Mouse (Mus musculus): ENCODE results near the gene Daam1. TPM values are rescaled to one million over a fixed set of nuclear protein-coding genes. Genes with fewer than 3 reads are reported as not detected.
A peak's percentile ranks its signal among the peaks of the same experiment; 100 is the strongest.

The Daam1 gene
- total RNA-seq, 2 experiments from 2014 or later = 68.1 to 82.1 TPM

DNA sequence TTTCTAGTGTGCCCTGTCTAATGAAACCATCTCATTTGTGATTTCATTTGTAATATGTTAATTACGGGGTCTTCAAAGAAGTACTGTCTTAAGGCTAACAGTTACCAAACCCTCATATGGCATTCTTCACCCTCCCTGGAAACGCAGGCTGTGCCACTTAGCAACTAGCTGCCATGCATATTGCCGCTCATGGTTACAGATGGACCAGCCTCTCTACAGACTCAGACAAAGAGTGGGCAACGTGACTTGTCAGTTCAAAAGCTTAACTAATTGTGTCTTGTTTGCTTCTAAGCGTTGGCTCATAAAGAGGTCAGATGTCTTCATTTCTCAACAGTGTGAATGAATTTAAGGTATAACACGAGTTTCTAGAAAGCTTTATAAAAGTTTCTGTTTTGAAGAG, 126.1 kb downstream of the Daam1 start:
- DNase-seq = no peak
- intact Hi-C loops (cut with DNase I) = no loop called here

DNA sequence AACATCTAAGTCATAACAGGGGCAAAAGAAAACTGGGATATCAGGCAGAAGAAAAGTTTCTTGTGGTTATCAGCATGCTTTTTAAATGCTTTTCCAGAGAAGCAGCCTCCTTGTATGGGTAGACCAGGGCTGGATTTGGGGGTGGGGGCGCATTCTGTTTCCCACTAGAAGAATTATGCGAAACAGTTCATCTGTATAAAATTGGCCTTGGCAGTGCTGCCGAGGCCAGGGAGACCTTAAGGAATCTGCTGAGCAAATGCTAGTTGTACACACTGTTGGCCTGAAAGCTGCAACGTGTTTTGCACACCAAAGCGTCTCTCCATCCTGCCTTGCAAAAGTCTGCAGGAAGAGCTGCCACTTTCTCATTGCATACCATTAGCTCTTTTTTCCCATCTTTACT, 126.6 kb downstream of the Daam1 start:
- DNase-seq = no peak
- intact Hi-C loops (cut with DNase I) = no loop called here

DNA sequence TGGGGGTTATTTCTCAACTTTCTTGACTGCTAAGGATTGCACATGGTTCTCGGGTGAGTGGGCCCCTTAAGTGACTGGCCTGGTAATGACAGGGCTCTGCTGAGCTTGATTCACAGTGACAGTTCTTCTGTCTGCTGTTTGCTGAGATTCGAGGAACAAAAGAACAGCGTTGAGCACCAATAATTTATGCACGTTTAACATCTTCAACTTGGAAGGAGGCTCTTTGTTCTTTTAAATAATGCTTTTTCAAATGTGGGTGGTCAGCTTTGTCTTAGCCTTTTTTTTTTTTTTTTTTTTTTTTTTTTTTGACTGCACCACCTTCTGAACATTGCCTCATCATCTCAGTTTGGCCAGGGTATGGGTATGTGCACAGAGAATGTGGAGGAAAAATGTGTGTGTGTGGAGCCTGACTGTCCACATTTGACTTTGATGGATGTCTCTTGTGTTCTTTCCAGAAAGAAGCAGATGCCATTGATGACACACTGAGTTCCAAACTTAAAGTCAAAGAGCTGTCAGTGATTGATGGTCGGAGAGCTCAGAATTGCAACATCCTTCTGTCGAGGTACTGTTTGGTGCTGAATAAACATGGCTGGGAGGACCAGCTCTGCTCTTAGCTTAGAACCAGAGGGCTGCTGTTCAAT, 128.6 kb downstream of the Daam1 start:
- intact Hi-C loops (cut with DNase I) = no loop called here
- no peak for DNase-seq

DNA sequence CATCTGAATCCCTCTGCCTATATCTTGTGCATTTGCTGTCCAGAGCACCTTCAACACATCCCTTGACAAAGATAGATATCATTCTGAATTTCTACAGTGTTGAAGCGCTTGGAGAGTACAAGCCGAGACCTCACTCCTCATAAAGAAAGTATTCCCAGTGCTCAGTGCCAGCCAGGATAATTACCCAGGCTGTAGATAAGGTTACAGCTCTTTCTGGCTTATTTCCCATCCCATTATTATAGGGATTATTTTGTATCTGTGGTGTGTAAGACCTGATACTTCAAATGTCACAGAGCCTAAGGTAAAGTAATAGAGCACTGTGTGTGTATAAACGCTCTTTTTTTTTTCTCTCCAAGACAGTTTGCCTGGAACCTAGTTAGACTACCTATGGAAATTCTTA, 130.8 kb downstream of the Daam1 start:
- DNase-seq = no peak
- intact Hi-C loops (cut with DNase I) = no loop called here

DNA sequence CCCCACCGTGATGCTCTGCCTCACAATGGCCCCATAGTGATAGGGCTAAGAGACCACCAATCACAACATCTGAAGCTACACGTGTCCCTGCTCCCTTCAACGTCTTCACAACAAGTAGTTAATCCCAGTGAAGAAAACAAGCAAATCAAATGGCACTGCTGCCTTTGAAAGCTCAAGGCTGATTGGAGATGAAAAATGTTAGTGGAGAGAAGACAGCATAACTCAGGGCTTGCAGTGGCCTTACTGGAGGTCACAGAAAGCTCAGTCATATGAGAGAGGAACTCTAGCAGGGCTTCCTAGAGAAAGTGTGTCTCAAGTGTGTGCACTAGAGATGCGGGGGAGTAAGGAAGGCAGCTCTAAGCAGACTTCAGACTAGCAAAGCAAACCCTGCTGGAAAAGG, 131.7 kb downstream of the Daam1 start:
- intact Hi-C loops (cut with DNase I) = no loop called here
- no peak for DNase-seq

DNA sequence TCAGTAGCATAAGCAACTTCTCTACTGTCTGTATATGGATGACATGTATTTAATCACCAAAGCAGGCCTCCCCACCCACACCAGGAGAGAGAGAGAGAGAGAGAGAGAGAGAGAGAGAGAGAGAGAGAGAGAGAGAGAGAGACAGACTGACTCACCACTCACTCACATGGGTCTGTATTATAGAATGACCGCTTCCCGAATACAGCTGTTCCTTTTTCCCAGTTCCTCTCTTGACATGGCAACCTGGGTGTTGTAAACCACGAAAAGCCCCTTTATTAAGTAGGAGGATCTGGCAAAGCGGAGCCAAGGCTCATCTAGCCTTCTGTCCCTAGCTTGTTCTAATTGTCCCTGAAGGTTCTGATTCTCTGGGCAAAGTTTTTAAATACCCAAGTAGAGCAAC, 137.7 kb downstream of the Daam1 start:
- intact Hi-C loops (cut with DNase I) = no loop called here

DNA sequence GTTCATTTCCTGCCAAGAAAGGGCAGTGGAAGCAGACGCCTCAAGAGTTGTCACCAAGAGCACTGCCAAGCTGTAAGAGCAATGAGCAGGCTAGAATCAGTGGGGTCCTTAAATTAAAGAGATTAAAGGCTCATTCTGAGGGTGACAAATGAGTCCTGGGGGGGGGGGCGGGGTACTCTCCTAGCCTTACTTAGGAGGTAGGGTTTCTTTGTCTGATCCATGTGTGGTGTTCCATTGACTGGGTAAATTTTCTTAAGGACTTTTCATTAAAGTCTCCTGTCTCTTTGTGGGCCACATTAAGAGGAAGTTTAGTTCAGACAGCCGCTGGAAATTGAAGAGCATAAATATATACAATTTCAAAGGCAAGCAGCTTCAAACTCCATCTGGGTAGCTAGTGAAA, 138.1 kb downstream of the Daam1 start:
- intact Hi-C loops (cut with DNase I) = no loop called here
- DNase-seq = no peak

More for the DNA sequence above, 137.7 kb downstream of the Daam1 start:
- DNase-seq = no peak

DNA sequence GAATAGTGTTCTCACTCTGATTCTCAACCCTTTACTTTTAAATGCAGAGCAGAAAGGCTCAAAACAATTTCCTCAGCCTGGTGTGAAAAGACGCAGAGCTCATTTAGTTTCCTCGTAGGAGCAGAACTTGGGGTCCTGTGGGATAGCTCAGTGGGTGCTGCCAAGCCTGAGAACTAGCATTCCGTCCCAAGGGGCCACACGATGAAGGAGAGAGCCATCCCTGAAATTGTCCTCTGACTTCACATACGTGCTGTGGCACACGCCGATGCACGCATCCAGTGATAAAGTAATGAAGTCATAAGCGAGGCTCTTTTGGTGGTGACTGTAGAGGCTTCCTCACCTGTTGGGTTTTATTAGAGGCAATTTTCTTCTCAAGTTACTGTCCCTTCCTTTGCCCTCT, 138.6 kb downstream of the Daam1 start:
- no peak for DNase-seq
- intact Hi-C loops (cut with DNase I) = no loop called here

DNA sequence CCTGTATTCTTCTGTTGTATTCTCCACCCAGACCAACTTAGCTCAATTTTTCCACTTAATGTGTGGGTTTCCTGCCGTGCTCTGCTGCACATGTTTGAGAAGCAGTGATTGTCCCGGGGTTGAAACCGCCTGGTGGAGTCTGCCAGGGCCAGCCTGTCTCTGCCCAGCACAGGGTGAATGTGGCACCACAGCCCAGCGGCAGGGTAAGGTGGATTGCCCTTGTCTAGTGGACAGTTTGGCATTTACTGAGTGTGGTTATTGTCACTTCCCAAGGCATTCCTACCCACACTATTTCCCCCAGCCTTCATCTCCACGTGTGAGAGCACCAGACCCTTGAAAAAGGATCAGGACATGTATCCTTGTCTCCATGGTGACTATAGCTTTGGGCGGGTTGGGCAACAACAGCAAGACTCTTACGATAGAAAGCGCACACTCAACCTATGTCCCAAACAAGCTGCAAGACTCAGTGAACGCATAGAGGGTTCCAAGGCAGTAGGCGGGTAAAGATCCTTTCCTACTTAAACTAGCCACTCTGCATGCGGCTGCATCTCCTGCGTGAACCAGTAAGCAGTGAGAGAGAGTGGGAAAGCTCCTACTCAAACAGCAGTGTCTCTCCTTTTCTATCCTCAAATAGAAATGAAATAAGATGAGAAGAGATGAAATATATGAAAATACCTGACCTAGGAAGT, 139.2 kb downstream of the Daam1 start:
- DNase-seq = no peak
- intact Hi-C loops (cut with DNase I) = no loop called here

DNA sequence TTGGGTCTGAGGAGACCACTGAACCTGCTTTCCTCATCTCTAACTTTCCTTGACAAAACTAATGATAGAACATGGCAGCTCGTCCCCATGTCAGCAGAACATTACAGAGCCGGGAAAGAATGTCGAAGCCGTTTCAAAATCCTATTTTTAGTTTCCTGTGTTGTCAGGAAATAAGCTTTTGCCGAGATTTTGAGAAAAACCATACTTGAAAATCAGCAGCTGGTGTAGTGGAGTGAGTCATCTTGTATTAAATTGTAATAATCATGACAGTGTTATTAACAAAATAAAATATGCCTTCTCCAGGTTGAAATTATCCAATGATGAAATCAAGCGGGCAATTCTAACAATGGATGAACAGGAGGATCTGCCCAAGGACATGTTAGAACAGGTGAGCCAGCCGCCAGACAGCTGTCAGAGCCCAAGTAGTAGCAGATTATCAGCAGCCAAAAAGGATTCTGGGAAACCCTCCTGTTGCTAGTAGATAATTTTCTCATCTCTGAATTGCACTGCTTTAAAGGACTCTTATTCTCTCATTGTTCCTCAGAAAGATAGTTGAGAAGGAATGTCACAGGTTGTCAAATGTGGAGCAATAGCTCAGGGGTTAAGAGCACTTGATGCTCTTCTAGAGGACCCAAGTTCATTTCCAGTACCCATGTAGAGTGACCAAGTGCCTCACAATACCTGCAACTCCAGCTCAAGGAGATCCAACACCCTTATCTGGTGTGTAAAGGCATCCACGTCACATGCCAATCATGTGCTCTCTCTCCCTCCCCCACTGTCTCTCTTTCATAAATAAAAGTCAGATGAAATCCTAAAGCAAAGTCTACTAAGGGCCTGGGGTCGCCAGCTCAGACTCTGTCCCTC, 140.1 kb downstream of the Daam1 start:
- DNase-seq = no peak
- intact Hi-C loops (cut with DNase I) = no loop called here

DNA sequence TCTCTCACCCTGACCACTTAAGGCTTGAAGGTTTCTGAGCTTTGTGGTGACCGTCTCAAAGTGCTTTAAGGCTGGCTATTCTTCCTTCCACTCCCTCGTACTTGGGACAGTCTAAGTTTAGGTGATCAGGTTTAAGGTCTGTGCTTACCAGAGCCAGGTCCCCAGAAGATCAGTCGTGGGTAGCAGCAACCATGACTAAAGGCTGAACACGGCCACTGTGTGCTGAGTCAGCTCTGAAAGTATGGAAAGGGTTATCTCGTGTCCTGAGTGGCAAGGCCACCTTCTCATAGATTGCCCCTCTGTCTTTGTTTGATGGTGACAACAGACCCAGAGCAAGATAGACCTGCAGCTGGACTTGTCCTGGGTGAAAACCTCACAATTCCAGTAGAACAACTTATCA, 141.2 kb downstream of the Daam1 start:
- intact Hi-C loops (cut with DNase I) = no loop called here
- no peak for DNase-seq

DNA sequence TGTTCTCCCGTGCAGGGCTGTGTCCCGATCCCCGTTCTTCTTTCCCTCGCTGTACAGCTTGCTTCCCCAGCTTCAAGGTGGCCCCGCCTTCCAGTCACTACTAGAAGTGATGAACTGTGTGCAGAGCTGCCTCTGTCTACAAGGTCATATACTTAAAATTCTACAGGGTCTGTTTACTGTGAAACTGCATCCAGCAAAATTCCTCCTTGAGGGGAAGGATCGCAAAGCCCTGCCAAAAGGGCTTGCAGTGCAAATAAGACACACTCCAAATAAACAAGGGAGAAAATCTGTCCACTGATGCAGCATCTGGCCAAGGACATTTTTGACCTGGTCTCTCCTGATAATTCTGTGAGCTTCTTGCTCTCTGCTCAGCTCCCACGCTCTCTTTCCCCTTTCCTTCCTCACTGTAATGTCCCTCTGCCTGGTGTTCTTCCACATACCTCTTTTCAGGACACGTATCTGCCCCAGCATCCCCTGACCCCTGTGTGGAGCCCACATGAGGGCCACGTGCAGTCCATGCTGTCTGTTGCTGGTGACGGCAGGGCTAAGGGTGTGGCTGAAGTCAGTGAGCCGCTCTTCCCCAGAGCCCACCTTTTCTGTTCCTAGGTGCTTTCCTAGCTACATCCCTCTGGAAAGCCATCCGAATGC, 141.9 kb downstream of the Daam1 start:
- intact Hi-C loops (cut with DNase I) = no loop called here
- no peak for DNase-seq

DNA sequence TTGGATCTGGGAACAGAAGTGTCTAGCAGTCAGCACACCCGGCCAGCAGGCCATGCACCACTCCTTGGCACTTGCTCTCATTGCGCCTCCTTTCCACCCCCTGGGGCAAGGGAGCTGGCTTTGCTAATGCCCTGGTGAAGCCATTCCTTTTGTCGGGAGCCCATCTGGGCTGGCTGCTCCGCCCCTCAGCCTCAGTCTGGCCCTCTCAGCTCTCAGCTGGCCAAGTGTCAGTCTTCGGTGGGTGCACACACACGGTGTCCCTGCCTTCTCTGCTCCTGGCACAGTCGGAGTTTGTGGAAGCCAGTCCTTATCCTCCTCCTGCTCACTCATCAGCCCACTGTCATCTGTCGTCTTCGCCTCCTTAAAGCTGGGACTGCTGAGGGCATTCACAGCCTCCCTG, 142.7 kb downstream of the Daam1 start:
- peak in 1 of 2 experiments; percentile 38 for DNase-seq
- intact Hi-C loops (cut with DNase I) = no loop called here

DNA sequence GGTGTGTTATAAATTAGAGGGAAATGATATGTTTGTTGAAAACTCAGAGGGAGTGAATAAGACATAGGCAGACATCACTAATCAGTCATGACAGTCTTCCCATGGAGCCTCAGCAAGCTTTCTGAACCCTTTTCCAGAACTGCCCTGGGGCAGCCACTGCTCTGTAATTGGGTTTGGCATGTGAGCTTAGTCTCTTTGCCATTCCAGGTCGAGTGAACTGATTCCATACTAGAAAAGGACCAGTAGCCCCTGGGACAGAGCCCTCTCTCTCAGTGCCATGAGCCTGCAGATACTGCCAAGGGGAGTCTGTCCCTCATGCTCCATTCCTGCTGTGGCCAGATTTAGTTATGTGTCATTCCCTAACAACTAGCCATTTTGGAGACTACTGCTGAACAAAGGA, 144.7 kb downstream of the Daam1 start:
- no peak for DNase-seq
- intact Hi-C loops (cut with DNase I) = loop anchor here (2.0 to 5.0 kb wide), 2 partner anchors 88 to 145 kb away; partner anchors contain the start of gene Daam1

DNA sequence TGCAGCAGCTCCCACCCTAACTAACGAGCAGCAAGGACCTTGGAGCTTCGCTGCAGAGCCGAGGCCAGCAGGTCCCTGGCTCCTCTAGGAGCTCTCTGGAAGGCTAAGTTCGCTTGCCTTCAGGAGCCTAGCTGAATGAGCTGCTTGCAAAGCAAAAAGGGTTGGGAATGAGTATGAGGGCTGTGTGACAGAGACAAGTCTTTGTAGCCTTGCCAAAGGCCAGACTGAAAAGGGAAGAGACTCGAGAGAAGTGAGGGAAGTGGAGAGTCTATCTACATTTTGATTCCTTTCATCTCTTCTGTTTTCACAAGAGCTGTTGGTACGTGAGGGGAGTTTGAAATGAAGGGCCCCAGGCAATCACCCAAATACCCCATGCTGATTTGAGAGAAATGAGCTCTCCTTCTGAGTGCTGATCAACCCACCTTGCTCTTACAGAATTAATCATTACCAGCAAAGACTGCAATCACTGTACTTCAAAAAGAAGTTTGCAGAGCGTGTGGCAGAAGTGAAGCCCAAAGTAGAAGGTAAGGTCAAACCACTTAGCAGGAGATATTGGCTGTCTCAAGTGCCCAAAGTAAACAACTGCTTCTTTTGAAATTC, 145.6 kb downstream of the Daam1 start:
- no peak for DNase-seq
- intact Hi-C loops (cut with DNase I) = loop anchor here (2.0 to 5.0 kb wide), 2 partner anchors 89 to 146 kb away; partner anchors contain the start of gene Daam1

DNA sequence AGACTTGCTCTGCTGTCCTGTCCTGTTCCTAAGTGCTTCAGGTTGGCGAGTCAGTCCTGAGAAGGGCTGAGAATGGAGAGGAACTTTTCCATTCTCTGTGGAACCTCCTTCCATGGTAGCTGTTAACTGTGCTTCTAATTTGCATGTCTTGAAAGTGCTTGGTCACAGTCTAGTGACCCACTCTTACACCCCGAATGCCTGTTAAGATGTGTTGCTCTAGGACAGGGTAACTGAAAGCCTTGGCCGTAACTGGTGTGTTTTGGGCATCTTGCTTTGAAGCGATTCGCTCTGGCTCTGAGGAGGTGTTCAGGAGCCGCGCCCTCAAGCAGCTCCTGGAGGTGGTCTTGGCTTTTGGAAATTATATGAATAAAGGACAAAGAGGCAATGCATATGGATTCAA, 146.5 kb downstream of the Daam1 start:
- DNase-seq = no peak
- intact Hi-C loops (cut with DNase I) = loop anchor here (2.0 to 5.0 kb wide), 2 partner anchors 90 to 147 kb away; partner anchors contain the start of gene Daam1

DNA sequence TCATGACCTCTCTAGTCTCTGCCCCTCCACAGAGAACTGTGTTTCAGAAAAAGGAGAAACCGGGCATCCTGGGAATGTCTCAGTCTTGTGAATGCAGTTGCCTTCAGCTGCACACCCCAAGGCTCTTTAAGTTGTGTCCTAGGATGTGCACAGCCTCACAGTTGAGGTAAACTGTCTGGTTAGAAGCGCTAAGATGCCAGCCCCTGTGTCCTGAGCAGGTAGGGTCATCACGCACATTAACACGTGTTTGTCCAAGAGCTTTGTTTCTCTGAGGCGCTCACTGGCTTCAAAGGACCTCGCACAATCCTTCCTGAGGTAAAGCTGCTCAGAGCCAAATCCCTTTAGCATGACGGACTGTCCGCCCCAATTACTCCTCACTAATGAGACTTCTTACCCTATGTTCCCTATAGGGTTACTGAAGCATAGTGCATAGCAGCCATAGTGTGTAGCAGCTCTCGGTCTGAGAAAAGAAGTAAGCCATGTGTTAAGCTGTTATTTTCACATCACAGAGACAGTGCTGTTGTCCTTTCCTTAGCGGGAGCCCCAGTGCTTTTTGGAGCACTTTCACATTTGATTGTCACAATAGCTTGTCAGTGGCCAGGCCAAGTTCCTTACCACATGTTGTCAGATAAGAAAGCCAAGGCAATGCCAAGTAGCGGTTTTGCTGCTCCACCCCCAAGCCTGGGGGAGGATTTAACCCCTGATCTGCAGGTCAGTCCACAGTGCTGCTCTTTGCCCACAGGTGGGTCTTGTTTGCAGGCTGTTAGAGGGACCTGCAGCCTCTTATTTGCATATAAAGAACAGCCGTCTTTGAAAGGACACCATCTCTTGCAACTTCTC, 147.9 kb downstream of the Daam1 start:
- DNase-seq = peak; percentile 47 to 59
- intact Hi-C loops (cut with DNase I) = loop anchor here (5.0 kb wide), 1 partner anchor 91 kb away; no protein-coding TSS in a partner anchor

DNA sequence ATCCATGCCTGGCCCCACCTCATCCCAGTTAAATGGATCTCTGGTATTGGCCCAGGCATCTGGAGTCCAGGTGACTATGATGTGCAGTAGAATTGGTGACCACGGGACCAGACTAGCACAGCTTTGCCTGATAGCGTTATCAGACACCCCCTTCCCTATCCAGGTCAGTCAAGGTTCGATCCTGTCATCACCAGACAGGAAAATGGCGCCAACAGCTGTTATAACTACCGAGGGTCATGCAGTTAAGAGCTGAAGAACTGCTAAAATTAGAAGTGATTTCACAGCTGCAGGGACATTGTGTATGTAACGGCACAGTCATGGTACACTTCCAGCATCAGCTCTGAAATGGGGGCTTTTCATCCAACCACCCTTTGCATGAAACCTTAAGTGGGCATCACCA, 149.3 kb downstream of the Daam1 start:
- DNase-seq = peak in 1 of 2 experiments; percentile 39
- intact Hi-C loops (cut with DNase I) = loop anchor here (5.0 kb wide), 1 partner anchor 67 kb away; no protein-coding TSS in a partner anchor

DNA sequence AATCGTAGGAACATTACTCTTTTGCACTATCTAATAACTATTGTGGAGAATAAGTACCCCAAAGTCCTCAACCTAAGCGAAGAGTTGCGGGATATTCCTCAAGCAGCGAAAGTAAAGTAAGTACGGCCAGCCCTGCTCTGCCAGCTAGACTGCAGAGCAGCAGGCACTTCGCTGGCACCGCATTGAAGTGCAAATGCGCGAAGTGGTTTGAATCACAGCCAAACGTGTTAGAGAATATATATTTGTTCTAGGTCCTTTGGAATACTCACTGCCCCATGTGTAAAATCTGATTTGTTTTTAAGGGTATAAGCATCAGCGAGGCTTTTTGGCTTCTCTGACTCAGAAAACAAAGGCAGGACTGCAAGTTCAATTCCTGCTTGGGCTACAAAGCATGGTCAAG, 149.9 kb downstream of the Daam1 start:
- intact Hi-C loops (cut with DNase I) = loop anchor here (5.0 kb wide), 1 partner anchor 67 kb away; no protein-coding TSS in a partner anchor
- no peak for DNase-seq

Measured in heart, postnatal 36 days (tissue).